Mouse (Mus musculus) liver, embryonic 14.5 days (tissue): ENCODE measurements around the gene Inha.

Experiments
- CTCF ChIP-seq: IDR thresholded peaks from 2 replicates; pipeline ENCODE4 v1.5.1; 2016; ENCODE audit warnings: antibody characterized with exemption, low read depth, control low read depth
- EP300 ChIP-seq: IDR thresholded peaks from 2 replicates; pipeline ENCODE4 v1.6.1; 2016; ENCODE audit warnings: antibody characterized with exemption, low read depth

DNA sequence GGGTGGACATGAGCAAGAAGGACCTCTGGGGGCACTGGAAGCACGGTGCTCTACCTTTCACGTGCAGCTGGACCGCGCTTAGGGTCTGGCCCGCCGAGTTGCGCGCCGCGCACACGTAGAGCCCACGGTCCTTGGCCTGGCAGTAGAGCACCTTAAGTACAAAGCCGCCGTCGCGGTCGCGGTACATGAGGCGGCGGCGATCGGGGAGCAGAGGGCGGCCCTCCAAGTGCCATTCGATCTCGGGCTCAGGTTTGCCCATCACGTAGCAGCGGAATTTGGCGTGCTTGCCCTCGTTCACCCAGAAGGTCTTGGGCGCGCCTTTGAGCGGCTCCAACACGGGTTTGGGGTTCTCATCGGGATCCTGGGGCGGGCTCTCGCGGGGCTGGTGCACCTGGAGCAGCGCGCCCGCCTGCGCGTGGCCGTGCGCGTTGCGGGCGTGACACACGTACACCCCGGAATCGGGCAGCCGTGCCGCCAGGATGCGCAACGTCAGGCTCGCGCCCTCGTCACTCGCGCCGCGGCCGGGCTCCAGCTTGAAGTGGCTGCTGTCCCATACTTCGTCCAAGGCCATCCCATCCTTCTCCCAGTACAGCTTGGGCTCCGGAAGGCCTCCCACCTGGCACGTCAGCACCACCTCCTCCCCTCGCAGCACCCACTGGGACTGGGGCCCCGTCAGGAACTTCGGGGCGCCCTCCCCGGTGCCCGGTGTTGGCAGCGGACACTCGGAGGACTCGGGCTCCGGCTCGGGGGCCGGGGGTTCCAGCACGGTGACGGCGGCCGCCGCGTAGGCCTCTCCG, 1.5 kb upstream of the Inha start:
- TF ChIP-seq EP300 (no peak), CTCF (no peak)
